Mouse (Mus musculus) layer of hippocampus, adult 8-10 months (tissue): ENCODE measurements around the gene Abca3. TPM values are rescaled to one million over a fixed set of nuclear protein-coding genes. Genes with fewer than 3 reads are reported as not detected.
"Not testable (repeated sequence)": the region's sequence is repeated elsewhere in the genome, so short reads cannot be mapped to it uniquely, and the experiment has no call there.

ENCODE experiments used
- DNase-seq, 2 experiments: peaks; one replicate each; pipeline ENCODE4 v3.0.0; 2022; ENCODE audit warnings: low spot score in 2 of 2
- total RNA-seq, 4 experiments: library from RNA; stranded (reverse); gene quantifications; 2 replicates each; pipeline ENCODE4 v1.2.4; 2022

Gene Abca3
- total RNA-seq, 4 experiments from 2014 or later = 63.7 to 69.3 (median 67.1) TPM

DNA sequence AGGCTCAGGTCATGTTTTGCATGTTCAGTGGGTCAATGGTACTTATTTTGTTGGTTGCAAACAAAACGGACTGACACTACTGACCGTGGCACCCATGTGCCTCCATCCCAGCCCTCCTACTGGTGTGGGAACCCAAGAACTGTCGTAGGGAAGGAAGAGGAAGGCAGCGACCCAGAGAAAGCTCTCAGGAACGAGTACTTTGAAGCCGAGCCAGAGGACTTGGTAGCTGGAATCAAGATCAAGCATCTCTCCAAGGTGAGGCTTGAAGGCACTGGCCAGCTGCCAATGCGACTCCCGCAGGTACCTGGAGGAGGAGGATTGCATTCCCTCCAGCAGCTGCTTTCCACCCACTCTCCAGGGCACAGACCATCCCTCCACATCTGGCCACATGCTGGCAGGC, 32.0 kb downstream of the Abca3 start:
- DNase-seq = no peak

DNA sequence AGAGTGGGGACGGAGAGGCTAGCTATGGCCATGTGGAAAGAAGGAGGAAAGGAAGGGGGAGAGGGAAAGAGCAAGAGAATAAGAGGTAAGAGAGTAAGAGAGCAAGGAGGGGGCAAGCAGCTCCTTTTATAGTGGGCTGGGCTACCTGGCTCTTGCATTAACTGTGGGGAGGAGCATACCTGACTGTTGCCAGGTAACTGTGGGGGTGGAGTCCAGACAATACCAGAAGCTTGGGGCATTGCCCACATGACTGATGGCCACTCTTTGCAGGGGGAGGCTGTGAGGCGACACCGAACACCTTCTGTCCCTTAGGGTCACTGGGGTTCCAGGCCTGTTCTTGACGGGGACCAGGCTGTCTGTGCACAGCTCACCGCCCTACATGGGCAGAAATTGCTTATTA, 37.0 kb downstream of the Abca3 start:
- DNase-seq = no peak

DNA sequence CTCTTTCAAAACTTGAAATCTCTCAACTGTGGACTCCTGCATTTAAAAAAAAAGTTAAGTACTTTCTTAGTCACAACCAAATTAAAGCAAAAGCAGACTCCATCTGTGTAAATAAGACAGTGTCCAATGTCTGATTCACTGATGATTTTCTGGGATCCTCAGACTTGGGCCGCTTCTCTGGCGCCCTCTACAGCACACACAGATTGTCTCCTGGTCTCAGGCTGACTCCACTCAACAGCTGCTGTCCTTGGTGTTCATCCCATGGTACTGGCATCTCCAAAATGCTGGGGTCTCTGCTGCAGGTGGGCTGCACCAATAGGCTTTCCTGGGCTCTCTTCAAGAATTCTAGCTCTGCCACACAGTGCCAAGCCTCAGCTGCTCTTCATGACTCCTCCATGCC, 38.1 kb downstream of the Abca3 start:
- DNase-seq = peak in 1 of 2 experiments; percentile 66

DNA sequence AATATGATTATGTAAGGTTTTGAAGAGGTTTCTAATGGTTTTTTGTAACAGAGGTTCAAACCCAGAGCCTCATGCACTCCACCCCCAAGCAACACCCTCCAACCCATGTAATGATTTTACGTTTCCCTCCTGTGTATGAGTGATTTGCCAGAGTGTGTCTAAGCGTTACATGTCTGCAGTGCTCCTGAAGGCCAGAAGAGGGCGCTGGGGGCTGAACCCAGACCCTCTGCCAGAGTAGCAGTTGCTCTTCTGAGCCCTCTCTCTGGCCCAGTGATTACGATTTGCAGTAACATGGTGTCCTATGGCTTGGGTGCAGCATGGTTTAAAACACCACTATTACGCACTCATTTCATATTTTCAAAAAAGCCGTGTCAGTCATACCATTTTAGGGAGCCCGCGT, 39.4 kb downstream of the Abca3 start:
- DNase-seq = no peak

DNA sequence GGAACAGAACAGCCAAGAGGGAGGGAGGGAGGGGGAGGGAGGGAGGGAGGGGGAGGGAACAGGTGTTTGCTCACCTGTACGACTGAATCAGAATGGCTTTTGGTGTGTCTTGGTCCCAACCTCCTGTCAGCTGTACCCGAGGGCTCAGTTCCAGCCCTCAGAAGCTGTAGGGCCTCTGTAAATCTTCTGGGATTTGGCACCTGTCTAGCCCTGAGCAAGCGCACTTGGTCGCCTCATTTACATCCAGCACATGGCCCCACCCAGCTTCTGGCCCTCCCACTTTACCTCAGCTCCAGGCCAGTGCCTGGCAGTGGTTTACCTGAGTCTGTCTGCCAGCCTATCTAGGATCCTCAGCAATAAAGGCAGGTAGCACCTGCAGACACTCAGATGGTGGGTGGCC, 41.8 kb downstream of the Abca3 start:
- DNase-seq = no peak

DNA sequence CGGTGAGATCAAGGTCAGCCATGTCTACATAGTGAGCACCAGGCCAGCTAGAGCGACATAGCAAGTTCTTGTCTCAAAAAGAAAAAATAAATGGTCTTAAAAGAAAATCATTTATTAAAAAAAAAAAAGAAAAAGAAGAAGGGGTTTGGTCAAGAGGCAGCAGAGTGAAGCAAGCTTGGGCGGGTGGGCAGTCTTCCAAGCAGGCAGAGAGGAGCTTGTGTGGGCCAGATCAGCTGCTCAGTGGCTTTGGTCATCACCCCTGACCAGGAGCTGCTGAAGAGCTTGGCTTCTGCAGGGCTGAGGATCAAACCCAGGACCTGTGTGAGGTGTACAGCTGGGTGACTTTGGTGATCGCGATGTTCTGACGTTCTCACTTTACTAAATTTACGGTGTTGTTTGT, 42.7 kb downstream of the Abca3 start:
- DNase-seq = no peak

DNA sequence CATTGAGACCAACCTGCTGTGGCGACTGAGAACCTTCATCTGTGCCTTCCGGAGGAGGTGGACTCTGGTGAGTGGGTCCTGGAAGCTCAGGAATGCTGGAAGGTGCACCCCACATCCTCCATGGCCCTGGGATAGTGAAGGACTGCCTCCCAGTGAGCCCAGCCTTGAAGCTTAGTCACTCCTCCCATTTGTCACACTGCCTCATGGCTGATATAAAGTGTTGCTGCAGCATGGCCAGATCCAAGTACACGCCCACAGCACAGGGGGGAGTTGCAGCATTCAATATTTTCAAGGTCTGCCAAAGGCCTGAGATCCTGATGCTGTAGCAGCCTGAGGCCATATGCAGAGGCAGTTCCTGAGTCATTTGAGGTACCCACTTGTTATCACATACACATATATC, 50.6 kb downstream of the Abca3 start:
- DNase-seq = peak in 1 of 2 experiments; percentile 25

DNA sequence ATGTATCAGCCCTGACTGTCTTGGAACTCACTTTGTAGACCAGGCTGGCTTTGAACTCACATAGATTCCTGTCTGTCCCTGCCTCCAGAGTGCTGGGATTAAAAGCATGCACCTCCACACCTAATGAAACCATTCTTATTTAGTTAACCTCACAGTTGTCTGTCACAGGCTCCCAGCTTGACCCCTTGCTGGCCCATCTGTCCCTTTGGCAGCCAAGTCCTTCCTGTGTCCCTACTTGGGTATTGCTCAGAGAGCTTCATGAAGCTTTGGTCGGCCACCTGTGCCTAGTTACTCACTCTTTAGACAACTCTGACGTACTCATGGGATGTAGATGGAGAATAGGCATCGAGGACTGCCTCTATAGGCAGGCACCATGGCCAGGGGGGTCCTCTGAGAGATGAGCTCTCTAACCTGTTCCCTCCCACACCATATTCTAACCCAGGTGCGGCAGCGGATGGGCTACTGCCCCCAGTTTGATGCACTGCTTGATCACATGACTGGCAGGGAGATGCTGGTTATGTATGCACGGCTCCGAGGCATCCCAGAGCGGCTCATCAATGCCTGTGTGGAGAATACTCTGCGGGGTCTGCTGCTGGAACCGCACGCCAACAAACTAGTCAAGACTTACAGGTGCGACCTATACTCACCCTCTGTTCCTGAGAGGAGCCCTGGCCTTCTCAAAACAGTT, 55.5 kb downstream of the Abca3 start:
- DNase-seq = no peak

DNA sequence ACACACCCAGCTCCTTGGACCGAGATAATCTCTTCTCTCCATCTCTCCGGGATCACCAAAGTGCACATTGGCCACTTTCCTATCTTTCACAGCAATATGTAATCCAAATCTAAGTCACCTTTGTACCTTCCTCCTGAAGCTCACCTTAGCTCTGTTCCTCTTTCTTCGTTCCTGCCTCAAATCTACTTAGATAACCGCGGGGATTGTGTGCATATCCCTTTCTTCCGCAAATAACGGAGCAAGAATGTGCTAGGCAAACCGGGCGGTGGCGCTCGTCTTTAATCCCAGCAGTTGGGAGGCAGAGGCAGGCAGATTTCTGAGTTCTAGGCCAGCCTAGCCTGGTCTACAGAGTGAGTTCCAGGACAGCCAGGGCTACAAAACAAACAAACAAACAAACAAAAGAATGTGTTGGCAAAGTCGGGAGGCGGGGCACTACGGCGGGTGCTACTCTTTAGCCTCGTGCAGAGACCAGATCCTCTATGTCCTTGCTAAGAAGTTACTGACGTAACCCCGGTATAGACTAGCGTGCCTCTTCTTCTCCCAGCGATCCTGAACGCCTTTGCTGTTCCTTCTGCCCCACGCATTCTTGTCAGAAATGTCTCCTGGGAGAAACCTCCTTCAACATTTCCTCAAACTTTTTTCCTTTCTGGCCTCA, 61.9 kb downstream of the Abca3 start:
- no peak for DNase-seq

DNA sequence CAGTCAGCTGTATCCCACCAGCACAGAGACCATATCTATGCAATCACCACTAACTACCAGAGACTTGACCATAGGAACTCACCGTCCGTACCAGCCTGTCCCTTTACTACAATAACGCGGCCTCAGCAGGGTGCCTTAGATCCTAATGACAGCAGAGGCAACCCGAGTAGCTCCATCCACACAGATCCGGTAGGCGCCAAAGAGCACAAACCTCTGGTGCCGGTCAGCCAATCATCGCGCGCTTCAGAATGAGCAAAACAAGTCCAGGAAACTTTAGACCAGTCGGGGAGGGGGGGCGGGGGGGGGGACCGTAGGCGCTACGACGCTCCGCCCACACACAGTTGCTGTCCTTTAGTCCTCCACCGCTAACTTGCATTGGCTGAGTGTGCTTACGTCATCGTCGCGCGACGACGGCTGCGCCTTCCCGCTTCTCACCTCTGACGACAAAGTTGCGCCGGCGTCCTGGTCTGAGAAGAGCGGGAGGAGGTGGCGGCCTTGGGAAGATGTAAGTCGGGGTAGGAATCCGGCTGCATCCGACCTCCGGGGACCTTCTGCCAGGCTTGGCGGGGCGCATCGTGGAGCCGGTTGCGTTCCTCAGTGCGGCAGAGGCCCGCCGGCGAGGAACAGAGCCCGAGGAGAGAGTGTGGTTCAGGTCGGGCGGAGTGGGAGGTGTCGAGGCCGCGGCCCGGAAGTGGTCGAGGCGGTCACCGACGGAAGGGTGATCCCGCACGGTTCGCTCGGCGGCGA, 62.7 kb downstream of the Abca3 start, which contains the start of gene Rnps1:
TSS of gene Rnps1 (plus strand) at position 336 of the 747 bp plus-strand sequence.
- peak; percentile 88 to 89 for DNase-seq

DNA sequence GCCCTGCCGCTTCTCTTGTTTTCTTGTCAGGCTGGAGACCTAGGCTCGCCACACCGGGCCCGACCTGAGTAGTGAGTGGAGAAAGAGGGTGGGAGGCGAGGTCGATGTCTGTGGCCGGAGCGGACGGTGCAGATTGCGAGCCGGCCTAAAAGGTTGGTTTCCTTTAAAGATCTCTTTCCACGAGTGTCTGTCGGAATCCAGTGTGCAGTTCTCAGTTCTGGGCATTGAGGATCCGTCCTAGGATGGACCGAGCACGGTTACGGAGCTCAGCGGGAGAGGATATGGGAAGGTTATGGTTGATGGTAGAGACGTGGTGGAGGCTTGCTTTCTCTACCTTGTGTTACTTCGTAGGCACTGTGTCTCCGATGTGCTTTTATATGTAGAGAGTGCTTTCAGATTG, 63.3 kb downstream of the Abca3 start:
- no peak for DNase-seq

DNA sequence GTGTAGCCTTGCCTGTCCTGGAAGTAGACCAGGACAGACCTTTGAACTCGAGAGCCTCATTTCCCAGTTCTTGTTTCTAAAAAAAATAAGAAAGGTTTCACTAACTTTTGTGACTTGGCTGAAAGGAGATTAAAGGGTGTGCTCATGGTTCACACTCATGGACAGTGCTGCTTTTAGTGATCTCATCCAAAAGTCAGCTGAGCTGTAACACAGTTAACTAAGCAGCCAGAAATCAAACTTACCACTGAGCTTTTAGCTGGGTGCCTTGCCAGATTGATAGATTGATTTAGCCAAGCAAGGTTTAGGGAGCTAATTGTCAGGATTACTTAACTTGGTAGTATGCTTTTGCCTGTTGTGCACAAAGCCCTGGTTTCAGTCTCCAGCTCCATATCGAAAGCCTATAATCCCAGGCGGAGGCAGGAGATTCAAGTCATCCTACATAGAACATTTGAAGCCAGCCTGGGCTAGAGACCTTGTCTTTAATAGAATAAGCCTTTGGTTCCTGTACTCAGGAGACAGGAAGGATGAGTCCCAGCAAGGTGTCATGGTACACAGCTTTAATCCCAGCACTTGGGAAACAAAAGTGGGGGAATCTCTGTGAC, 64.4 kb downstream of the Abca3 start:
- DNase-seq = no peak

DNA sequence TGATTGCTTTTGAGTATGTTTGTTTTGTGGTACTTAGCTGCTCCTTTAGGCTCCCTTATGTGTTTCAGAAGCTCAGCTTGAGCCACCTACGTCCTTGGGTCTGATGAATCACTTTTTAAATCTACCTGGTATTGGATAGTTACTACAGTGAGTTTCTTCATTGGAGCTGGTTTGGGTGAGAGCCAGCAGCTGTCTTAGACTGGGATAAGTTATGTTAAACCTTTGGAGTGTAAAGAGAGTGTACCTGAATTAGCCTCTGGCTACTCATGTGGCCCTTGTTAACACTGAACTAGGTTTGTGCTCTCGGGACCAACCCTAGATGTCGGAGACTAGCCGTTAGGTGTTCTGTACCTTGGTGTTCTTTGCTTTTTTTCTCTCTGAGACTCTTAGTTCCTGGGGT, 71.4 kb downstream of the Abca3 start:
- no peak for DNase-seq

DNA sequence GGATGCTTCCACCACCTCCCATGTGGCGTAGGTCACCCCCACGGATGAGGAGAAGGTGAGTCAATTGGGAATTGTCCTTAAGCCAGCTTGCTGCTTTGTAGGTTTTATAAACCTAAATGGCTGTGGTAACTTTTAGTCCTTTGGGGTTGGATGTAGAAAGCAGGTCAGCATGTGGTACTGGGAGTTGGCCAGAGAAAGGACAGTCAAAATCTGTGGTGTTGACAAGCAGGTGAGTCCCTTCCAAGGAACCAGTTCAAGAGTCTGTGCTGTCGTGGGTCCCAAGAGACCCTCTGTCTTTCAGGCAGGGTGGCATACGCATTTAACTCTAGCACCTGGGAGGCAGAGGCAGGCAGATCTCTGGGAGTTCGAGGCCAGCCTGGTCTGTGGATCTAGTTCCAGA, 72.7 kb downstream of the Abca3 start:
- no peak for DNase-seq

DNA sequence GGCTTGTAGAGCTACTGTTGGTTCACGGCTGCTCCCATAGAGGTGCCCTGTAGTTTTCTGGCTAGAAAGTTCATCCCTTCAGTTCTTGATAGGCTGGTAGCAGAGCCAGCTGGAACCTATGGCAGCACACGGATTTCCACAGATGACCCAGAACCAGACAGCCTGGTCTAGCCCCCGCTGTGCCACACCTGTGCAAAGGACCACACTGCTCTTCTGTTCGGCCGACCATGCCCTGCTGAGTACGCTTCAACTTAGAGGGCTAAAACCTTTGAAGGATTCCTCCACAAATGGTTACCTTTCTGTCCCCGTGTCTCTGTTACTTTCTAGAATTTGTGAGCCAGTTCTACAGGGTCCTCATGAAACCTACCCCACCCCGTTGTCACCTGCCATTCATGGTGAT, 73.6 kb downstream of the Abca3 start:
- not testable (repeated sequence) for DNase-seq

DNA sequence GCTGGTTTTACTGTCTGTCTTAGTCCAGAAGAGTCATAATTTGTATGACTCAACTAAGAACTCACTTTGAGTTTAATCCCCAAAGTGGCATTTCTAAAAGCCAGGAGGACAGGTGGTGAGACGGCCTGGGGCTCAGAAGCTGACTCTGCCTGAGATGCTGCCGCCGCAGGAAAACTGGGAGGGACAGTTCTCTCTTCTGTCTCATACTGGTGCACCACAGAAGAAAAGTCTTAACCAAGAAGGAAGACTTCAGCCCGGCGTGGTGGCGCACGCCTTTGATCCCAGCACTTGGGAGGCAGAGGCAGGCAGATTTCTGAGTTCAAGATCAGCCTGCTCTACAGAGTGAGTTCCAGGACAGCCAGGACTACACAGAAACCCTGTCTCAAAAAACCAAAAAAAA, 74.2 kb downstream of the Abca3 start:
- no peak for DNase-seq

DNA sequence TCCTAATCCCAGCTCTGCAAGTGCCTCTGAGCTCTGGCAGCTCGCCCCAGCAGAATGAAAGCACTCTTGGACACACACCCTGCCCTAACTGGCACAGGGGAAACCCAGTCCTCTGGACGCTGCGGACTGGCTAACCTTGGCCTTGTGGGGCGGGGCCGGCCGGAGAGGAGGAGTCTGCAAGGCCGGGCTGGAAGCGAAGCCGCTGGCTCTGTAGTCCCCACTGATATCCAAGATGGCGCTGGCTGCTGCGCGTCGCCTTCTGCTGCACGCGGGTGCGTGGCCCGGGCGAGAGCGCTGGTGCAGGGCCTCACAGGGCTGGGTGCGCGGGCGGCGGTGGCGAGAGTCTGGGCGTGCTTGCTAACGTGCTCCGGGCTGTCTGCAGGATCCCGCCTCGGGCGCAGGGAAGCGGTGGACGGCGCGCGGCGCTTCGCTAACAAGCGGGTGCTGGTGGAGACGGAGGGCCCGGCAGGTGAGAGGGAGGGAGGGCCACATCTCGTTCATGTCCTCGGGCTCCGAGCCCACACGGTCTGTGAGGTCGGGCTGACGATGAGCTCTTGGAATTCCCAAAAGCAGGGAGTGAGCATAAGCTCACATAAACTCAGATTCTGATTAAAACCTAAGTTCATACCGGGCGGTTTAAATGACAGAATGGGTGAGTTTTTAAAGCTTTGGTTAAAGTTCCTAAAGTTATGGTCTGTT, 74.9 kb downstream of the Abca3 start, which contains the start of gene Eci1:
TSS of gene Eci1 (plus strand) at position 171 of the 699 bp plus-strand sequence.
- DNase-seq = peak; percentile 90 to 92

DNA sequence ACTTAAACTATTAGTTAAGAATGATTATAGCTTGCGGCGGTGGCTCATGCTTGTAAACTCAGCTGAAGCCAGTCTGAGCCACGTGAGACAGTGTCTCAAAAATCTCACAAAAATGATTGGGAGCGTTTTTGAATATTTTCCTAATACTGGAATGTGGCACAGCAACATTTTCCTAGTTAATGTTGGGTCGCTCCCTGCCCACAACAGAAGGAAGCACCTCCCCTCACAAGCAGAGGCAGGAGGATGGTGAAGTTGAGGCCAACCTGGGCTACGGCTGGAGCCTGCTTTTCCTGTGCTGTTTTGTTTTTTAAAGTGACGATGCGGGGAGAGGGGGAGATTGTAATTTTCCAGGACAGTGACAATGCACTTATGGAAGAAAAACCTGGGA, 75.4 kb downstream of the Abca3 start:
- no peak for DNase-seq

DNA sequence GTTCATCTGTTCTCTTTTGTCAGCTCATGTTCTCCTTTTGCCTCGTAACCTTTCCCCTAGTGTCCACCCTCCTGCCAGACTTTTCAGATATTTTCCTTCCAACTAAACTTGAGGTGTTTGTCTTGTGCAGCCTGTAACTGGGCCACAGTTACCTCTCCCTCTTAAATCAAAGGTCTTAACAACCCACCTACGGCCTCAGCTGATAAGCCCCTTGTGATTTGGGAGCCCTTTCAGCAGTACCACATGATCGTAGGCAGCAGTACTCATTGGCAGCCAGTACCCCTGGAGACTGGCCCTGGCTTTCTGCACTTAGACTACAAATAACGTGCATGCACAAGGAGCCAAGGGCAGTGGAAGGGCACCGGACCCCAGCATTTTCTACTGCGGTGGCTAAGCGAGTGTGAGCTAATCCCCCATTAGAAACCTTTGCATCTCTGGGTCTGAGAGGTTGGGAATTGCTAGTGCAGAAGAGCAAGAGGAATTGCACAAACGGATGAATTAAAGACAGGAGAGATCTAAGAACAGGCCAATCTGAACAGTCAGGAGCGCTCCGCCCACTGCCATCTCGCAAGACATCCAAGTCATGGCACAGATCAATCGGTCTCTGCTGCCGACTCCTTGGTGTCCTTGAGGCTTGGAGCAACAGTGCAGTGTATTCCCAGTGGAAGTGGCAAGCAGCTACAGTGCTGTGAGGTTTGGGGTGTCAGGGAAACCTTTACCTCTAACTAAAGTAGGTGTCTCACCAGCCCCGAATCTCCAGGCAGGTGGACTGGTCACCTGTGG, 77.6 kb downstream of the Abca3 start:
- DNase-seq = no peak

DNA sequence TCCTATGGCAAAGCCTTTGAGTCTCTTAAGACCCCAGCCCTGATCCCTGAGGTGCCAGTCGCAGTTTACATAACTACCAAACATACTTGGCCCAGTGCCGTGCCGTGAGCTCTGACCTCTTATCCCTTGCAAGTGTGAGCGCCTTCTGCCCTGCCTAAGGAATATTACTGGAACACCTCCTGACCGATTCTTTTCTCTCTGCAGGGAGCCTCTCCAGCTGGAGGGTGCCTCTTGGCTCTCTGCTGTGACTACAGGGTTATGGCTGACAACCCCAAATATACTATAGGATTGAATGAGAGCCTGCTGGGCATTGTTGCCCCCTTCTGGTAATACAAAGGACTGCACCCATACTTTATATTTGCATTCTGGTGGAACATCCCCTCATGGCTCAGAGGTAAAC, 85.3 kb downstream of the Abca3 start:
- DNase-seq = no peak

DNA sequence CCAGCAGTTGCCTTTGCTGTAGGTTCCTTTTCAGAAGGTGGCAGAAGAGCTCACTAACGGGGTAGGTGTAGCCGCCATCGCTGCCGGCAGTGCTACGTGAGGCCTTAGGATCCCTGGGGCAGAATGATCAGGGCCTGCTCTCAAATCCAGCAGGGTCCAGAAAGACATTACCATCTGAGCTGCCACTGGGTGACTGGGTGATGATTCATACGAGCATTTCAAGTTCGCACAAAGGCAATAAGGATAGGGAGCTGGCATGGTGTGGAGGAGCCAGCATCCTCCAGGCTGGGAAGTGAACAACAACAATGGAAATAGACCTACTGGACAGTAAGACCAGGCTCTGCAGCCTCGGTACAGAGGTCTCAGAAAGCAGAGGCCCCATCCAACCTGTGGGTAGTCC, 88.6 kb downstream of the Abca3 start:
- DNase-seq = no peak
